Mouse (Mus musculus) forebrain, embryonic 11.5 days (tissue): ENCODE data around the gene Malsu1. TPM values are rescaled to one million over a fixed set of nuclear protein-coding genes. Genes with fewer than 3 reads are reported as not detected.

ENCODE experiments used
- ATAC-seq: fragments of 200-750 bp; cut with Nextera tagmentation; replicated peaks from 2 replicates; pipeline ENCODE4 v1.8.0; 2017; ENCODE audit warnings: moderate TSS enrichment; ENCODE audit not compliant: low FRiP score
- DNase-seq: peaks from one replicate; pipeline ENCODE4 v3.0.0-alpha.2; 2017; ENCODE audit warnings: low spot score
- H3K27ac ChIP-seq: fragments of 300-500 bp; sonication (generic); 2 replicates; pipeline ENCODE4 v1.5.1; 2014; ENCODE audit warnings: low read depth, low read length
- H3K27me3 ChIP-seq: fragments of 300-500 bp; sonication (generic); 2 replicates; pipeline ENCODE4 v1.6.1; 2014; ENCODE audit warnings: mild to moderate bottlenecking, low read length, mixed read lengths; ENCODE audit not compliant: control insufficient read depth, insufficient read depth
- H3K36me3 ChIP-seq: fragments of 300-500 bp; sonication (generic); 2 replicates; pipeline ENCODE4 v1.6.1; 2014; ENCODE audit warnings: mild to moderate bottlenecking, low read length, moderate library complexity, mixed read lengths; ENCODE audit not compliant: control insufficient read depth, insufficient read depth
- H3K4me1 ChIP-seq: fragments of 300-500 bp; sonication (generic); replicated peaks from 2 replicates; pipeline ENCODE4 v1.6.1; 2014; ENCODE audit warnings: low read length, mixed read lengths; ENCODE audit not compliant: control insufficient read depth, insufficient read depth
- H3K4me2 ChIP-seq: fragments of 300-500 bp; sonication (generic); 2 replicates; pipeline ENCODE4 v1.6.1; 2014; ENCODE audit warnings: low read depth, mild to moderate bottlenecking, low read length, moderate library complexity, mixed read lengths; ENCODE audit not compliant: severe bottlenecking
- H3K4me3 ChIP-seq: fragments of 300-500 bp; sonication (generic); 2 replicates; pipeline ENCODE4 v1.5.1; 2014; ENCODE audit warnings: low read depth, low read length
- H3K9ac ChIP-seq: fragments of 300-500 bp; sonication (generic); 2 replicates; pipeline ENCODE4 v1.6.1; 2014; ENCODE audit warnings: low read length
- H3K9me3 ChIP-seq: fragments of 300-500 bp; sonication (generic); 2 replicates; pipeline ENCODE4 v1.6.1; 2016; ENCODE audit warnings: low read length, mixed read lengths; ENCODE audit not compliant: control insufficient read depth
- WGBS: fragments of 180-500 bp; shearing (Covaris S2); extraction: QIAGEN DNeasy Blood & Tissue Kit; methylation state at CpG from one replicate; pipeline ENCODE4 v1.1.7; 2014; 5-methylcytosine and 5-hydroxymethylcytosine counted together
- polyA plus RNA-seq: library from polyadenylated mRNA; unstranded; fragments of >200 nt; fragmentation: Nextera tagmentation; extraction: Ambion mirVana; gene quantifications from 2 replicates; pipeline ENCODE4 v1.2.1, GENCODE M21; 2014

The Malsu1 gene
- polyA plus RNA-seq, result 60.7 and 63.9 TPM in 2 replicates

DNA sequence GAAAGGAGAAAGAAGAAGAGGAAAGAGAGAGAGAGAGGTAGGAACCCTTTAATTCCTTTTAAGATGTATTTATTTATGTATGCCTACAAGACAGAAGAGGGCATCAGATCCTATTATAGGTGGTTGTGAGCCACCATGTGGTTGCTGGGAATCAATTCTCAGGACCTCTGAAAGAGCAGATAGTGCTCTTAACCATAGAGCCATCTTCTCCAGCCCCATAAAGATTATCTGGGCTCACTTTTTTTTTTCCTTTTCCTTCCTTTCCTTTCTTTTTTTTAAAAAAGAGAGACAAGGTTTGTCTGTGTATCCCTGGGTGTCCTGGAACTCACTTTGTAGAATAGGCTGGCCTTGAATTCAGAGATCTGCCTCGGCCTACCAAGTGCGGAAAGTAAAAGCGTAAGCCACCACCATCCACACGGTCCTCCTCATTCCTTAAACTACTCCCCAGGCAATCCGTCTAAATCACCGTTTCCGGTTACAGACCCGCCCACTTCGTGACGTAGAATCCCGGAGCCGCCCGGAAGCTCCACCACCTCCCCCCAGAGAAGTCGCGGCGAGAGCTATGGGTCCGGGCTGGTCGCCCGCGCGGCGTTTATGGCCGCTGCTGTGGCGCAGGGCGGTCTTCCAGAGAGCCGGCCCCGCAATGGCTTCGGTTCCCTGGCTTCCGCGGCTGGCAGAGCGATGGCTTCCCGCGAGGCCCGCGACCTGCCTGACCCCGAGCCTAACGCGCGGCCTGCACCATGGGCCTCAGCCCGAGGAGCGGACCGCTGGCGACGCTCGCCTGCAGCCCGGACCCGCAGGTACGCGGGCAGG is at the start of gene Malsu1:
Gene Malsu1 (plus strand): TSS at position 492 of the 813 bp plus-strand sequence.
- H3K27ac ChIP-seq, result peak within 1 kb of the TSS; percentile 62; the same call in 1 of the 2 replicates
- H3K9ac ChIP-seq, result peak within 1 kb of the TSS; percentile 92
- H3K36me3 ChIP-seq, result no peaks in the 10 kb centered on the region
- peak within 1 kb of the TSS; percentile 98 for H3K4me3 ChIP-seq
- H3K4me1 ChIP-seq, result peaks cover 3% of the 10 kb centered on the region; the same call in 1 of the 2 replicates
- no peaks in the 10 kb centered on the region for H3K27me3 ChIP-seq
- ATAC-seq (peak; percentile 95), DNase-seq (peak; percentile 95)
- peak within 1 kb of the TSS; percentile 90 for H3K4me2 ChIP-seq
- H3K9me3 ChIP-seq, result no peaks in the 10 kb centered on the region
- under 1% methylated on average over 49 of the region's 49 CpGs for WGBS

DNA sequence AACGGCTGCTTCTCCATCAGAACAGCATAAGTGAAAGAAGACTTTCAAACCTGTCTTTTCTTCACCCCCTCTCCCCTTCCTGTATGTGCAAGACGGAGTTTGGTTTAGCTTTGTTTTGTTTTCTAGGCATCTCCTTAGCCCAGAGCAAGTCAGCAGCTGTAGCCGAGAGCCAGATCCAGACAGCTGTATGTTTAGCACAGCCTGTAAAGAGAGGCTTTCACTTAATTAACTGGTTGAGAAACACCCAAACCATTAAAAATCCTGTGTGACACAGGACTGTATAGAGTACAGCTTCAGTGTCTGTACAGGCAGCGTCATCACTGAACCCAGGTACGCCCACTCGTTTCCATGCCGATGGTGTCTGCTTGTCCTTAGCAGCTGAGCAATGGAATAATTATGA is 48.3 kb upstream of the Malsu1 start:
- ATAC-seq (no peak), DNase-seq (no peak)
- no peak overlapping the region for H3K4me2 ChIP-seq
- H3K27me3 ChIP-seq, result no peaks in the 10 kb centered on the region
- H3K4me1 ChIP-seq, result peaks cover 8% of the 10 kb centered on the region
- no peaks in the 10 kb centered on the region for H3K36me3 ChIP-seq
- no peak overlapping the region for H3K4me3 ChIP-seq
- no peak overlapping the region for H3K27ac ChIP-seq
- 75% methylated on average over 7 of the region's 7 CpGs for WGBS
- no peaks in the 10 kb centered on the region for H3K9me3 ChIP-seq
- H3K9ac ChIP-seq, result no peak overlapping the region

GRCm38 (mm10) chr6:49026496-49026895 is 47.1 kb upstream of the Malsu1 start:
- no peak overlapping the region for H3K4me2 ChIP-seq
- H3K9ac ChIP-seq, result no peak overlapping the region
- no peaks in the 10 kb centered on the region for H3K27me3 ChIP-seq
- no peak for ATAC-seq
- no peaks in the 10 kb centered on the region for H3K36me3 ChIP-seq
- no peak overlapping the region for H3K4me3 ChIP-seq
- no peak for DNase-seq
- H3K4me1 ChIP-seq, result peaks cover 2% of the 10 kb centered on the region; the same call in 1 of the 2 replicates
- no peak overlapping the region for H3K27ac ChIP-seq
- H3K9me3 ChIP-seq, result no peaks in the 10 kb centered on the region
- 96% methylated on average over 5 of the region's 5 CpGs for WGBS

DNA sequence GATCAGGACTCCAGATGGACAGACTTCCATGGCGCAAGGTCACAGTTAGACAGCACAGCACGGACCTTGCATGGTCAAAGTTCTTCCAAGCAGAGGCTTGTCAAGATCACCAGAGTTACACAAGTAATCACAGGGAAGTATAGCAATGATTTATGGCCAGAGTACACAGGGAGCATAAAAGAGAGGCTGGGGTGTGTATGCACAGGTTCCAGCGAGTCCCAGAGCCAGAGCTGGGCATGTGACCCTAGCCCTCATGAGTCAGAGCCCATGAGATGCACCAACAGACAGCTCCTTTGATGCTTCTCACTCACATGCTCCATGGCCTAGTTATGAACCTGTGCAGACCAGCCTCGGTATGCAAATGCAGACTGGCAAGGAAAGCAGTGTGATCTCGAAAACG is 45.6 kb upstream of the Malsu1 start:
- Histone ChIP-seq H3K27me3 (no peaks in the 10 kb centered on the region), H3K9ac (no peak overlapping the region), H3K4me3 (no peak overlapping the region), H3K4me2 (no peak overlapping the region), H3K9me3 (no peaks in the 10 kb centered on the region), H3K27ac (no peak overlapping the region), H3K4me1 (no peaks in the 10 kb centered on the region; the same call in 1 of the 2 replicates), H3K36me3 (no peaks in the 10 kb centered on the region)
- ATAC-seq, result no peak
- DNase-seq, result no peak
- 93% methylated on average over 6 of the region's 6 CpGs for WGBS

DNA sequence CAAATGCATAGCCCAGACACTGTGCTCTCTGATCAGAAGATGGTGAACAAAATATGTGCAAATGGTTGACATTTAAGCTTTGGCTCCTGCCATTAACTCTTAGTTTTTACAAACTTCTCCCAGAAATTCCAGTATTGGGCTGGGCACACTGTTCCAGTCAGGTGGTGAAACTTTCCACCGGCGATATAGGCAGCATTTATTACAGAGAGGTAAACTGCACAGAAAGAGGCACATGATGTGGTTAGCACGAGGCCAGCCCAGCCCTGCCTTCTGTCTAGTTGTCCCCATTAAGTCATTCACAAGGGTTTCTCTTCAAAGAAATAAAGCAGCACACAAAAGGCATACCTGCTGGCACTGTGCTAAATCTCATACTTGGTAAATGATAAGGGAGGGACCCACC is 44.9 kb upstream of the Malsu1 start:
- DNase-seq, result no peak
- no peak overlapping the region for H3K4me2 ChIP-seq
- no peaks in the 10 kb centered on the region; the same call in 1 of the 2 replicates for H3K4me1 ChIP-seq
- ATAC-seq, result no peak
- no peak overlapping the region for H3K27ac ChIP-seq
- no peaks in the 10 kb centered on the region for H3K36me3 ChIP-seq
- H3K9ac ChIP-seq, result no peak overlapping the region
- no peak overlapping the region for H3K4me3 ChIP-seq
- 85% methylated on average over 3 of the region's 3 CpGs for WGBS
- H3K9me3 ChIP-seq, result no peaks in the 10 kb centered on the region
- H3K27me3 ChIP-seq, result no peaks in the 10 kb centered on the region

- ATAC-seq, result no peak
- WGBS, result 91% methylated on average over 4 of the region's 4 CpGs
- no peaks in the 10 kb centered on the region; the same call in 1 of the 2 replicates for H3K4me1 ChIP-seq
These were observed 42.4 kb upstream of the Malsu1 start for GRCm38 (mm10) chr6:49031230-49031629.

DNA sequence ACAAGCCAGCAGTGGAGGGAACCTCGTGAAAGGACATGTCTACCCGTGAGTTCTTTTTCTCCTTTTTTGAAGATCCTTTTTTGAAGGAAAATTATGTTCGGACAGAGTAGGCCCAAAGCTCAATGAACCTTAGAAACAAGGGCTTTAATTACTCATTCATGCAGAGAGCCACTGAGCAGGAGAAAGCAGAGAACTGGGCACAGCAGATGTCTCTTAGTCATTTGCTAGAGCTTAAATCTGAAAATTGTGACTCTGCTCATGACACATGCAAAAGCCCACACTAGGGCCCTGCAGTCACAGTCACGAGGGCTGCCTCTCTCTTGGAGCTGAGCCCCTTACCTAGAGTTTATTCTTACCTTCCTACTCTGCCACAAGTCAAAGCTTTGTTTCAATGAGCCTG is 40.8 kb upstream of the Malsu1 start:
- ATAC-seq (no peak), DNase-seq (no peak)
- Histone ChIP-seq H3K36me3 (no peaks in the 10 kb centered on the region), H3K4me1 (peaks cover 4% of the 10 kb centered on the region; the same call in 1 of the 2 replicates), H3K4me3 (no peak overlapping the region), H3K27me3 (no peaks in the 10 kb centered on the region; the same call in 1 of the 2 replicates), H3K9me3 (no peaks in the 10 kb centered on the region), H3K4me2 (no peak overlapping the region), H3K27ac (no peak overlapping the region), H3K9ac (no peak overlapping the region)
- 60% methylated on average over 4 of the region's 4 CpGs for WGBS

More at GRCm38 (mm10) chr6:49031230-49031629, 42.4 kb upstream of the Malsu1 start:
- Histone ChIP-seq H3K27ac (no peak overlapping the region), H3K4me2 (no peak overlapping the region), H3K4me3 (no peak overlapping the region), H3K36me3 (no peaks in the 10 kb centered on the region), H3K27me3 (no peaks in the 10 kb centered on the region), H3K9me3 (no peaks in the 10 kb centered on the region), H3K9ac (no peak overlapping the region)
- no peak for DNase-seq

- DNase-seq (no peak), ATAC-seq (no peak)
- H3K9me3 ChIP-seq, result no peaks in the 10 kb centered on the region
- no peak within 1 kb of the TSS for H3K4me3 ChIP-seq
- H3K36me3 ChIP-seq, result no peaks in the 10 kb centered on the region
- no peaks in the 10 kb centered on the region; the same call in 1 of the 2 replicates for H3K27me3 ChIP-seq
- H3K4me1 ChIP-seq, result peaks cover 4% of the 10 kb centered on the region; the same call in 1 of the 2 replicates
- 0 out of 2 replicates have a peak within 1 kb of the TSS, but pooled peaks have one; percentile 6 for H3K4me2 ChIP-seq
- no peak within 1 kb of the TSS for H3K27ac ChIP-seq
- no peak within 1 kb of the TSS for H3K9ac ChIP-seq
- WGBS, result 47% methylated on average over 28 of the region's 28 CpGs
These were observed 37.0 kb upstream of the Malsu1 start, which contains the start of gene Gpnmb for GRCm38 (mm10) chr6:49036275-49037267. Gene Gpnmb, plus strand, starts transcription at chr6:49036546.
